Mouse (Mus musculus): ENCODE measurements at regions not wholly inside any gene's neighbourhood (a gene's known extent, or its start where the extent isn't known, plus 50 kb on each side); places are given as distances from the start of the nearest gene placed in this dataset.

- TF ChIP-seq CTCF (IDR thresholded peaks at IDR 0.05; ENCODE audit: control insufficient read depth, insufficient read depth, low read length): no peak
- no peak for TF ChIP-seq POLR2A (IDR thresholded peaks at IDR 0.05; ENCODE audit: borderline replicate concordance, control insufficient read depth, low read depth, low read length)
Measured at GRCm38 (mm10) chr5:28013619-28014273, 57.4 kb upstream of the Insig1 start.

Measured in bone marrow, adult 2 months (tissue).